Mouse (Mus musculus) limb, embryonic 13.5 days (tissue): Measurements from ENCODE around the gene Ssh1. TPM values are rescaled to one million over a fixed set of nuclear protein-coding genes. Genes with fewer than 3 reads are reported as not detected.

Experiments
- ATAC-seq: fragments of 200-750 bp; cut with Nextera tagmentation; 2 replicates; pipeline ENCODE4 v1.8.0; 2017; ENCODE audit warnings: low read depth, moderate number of reproducible peaks, moderate TSS enrichment; ENCODE audit not compliant: low FRiP score
- H3K27ac ChIP-seq: fragments of 300-500 bp; sonication (generic); 2 replicates; pipeline ENCODE4 v1.5.1; 2015; ENCODE audit warnings: inconsistent platforms, mild to moderate bottlenecking, moderate library complexity
- H3K27me3 ChIP-seq: fragments of 300-500 bp; sonication (generic); 2 replicates; pipeline ENCODE4 v1.6.1; 2015; ENCODE audit warnings: mild to moderate bottlenecking, inconsistent platforms
- H3K36me3 ChIP-seq: fragments of 300-500 bp; sonication (generic); 2 replicates; pipeline ENCODE4 v1.6.1; 2015; ENCODE audit warnings: inconsistent platforms, mild to moderate bottlenecking, moderate library complexity
- H3K4me1 ChIP-seq: fragments of 300-500 bp; sonication (generic); 2 replicates; pipeline ENCODE4 v1.6.1; 2015; ENCODE audit warnings: inconsistent platforms
- H3K4me2 ChIP-seq: fragments of 300-500 bp; sonication (generic); replicated peaks from 2 replicates; pipeline ENCODE4 v1.6.1; 2015; ENCODE audit warnings: inconsistent platforms, mild to moderate bottlenecking, moderate library complexity
- H3K4me3 ChIP-seq: fragments of 300-500 bp; sonication (generic); 2 replicates; pipeline ENCODE4 v1.5.1; 2015; ENCODE audit warnings: moderate library complexity, mild to moderate bottlenecking, inconsistent platforms
- H3K9ac ChIP-seq: fragments of 300-500 bp; sonication (generic); 2 replicates; pipeline ENCODE4 v1.6.1; 2015; ENCODE audit warnings: mild to moderate bottlenecking, inconsistent platforms
- H3K9me3 ChIP-seq: fragments of 300-500 bp; sonication (generic); 2 replicates; pipeline ENCODE4 v1.6.1; 2016; ENCODE audit warnings: inconsistent platforms
- WGBS: fragments of 180-500 bp; shearing (Covaris S2); methylation state at CpG from one replicate; pipeline ENCODE4 v1.1.7; 2015; 5-methylcytosine and 5-hydroxymethylcytosine counted together
- polyA plus RNA-seq: library from polyadenylated mRNA; unstranded; fragments of >200 nt; fragmentation: Nextera tagmentation; extraction: Ambion mirVana; gene quantifications from 2 replicates; pipeline ENCODE4 v1.2.1, GENCODE M21; 2015

Ssh1 gene
- polyA plus RNA-seq, 1 experiment from 2014 or later: 18.7 TPM

- WGBS: 62% methylated on average over 15 of the region's 15 CpGs
- Histone ChIP-seq H3K4me3 (no peak overlapping the region), H3K27ac (no peak overlapping the region), H3K36me3 (peaks cover 22% of the 10 kb centered on the region), H3K9me3 (no peaks in the 10 kb centered on the region), H3K27me3 (no peaks in the 10 kb centered on the region), H3K4me2 (no peak overlapping the region), H3K4me1 (peaks cover 45% of the 10 kb centered on the region), H3K9ac (peak overlapping the region; percentile 3; the same call in 1 of the 2 replicates)
- no peak for ATAC-seq
Measured at GRCm38 (mm10) chr5:113974576-113974975, 19.1 kb downstream of the Ssh1 start.

GRCm38 (mm10) chr5:113973790-113974189 lies 19.9 kb downstream of the Ssh1 start:
- Histone ChIP-seq H3K4me1 (peaks cover 45% of the 10 kb centered on the region), H3K4me2 (no peak overlapping the region), H3K36me3 (peaks cover 29% of the 10 kb centered on the region), H3K9me3 (no peaks in the 10 kb centered on the region), H3K27me3 (no peaks in the 10 kb centered on the region), H3K9ac (no peak overlapping the region; the same call in 1 of the 2 replicates), H3K4me3 (no peak overlapping the region), H3K27ac (no peak overlapping the region)
- 88% methylated on average over 8 of the region's 8 CpGs for WGBS
- ATAC-seq: no peak

GRCm38 (mm10) chr5:113972589-113973515 lies 20.8 kb downstream of the Ssh1 start:
- peaks cover 45% of the 10 kb centered on the region for H3K4me1 ChIP-seq
- peaks cover 30% of the 10 kb centered on the region for H3K36me3 ChIP-seq
- H3K4me3 ChIP-seq: no peak overlapping the region
- 0 out of 2 replicates have a peak overlapping the region, but pooled peaks have one; percentile 7 for H3K4me2 ChIP-seq
- no peak for ATAC-seq
- no peaks in the 10 kb centered on the region for H3K27me3 ChIP-seq
- WGBS: 16% methylated on average over 18 of the region's 18 CpGs
- H3K27ac ChIP-seq: no peak overlapping the region; the same call in 1 of the 2 replicates
- H3K9me3 ChIP-seq: no peaks in the 10 kb centered on the region
- H3K9ac ChIP-seq: no peak overlapping the region

GRCm38 (mm10) chr5:113971434-113971960 lies 22.2 kb downstream of the Ssh1 start:
- WGBS: 76% methylated on average over 10 of the region's 10 CpGs
- Histone ChIP-seq H3K4me3 (no peak overlapping the region), H3K9ac (no peak overlapping the region), H3K9me3 (no peaks in the 10 kb centered on the region), H3K27me3 (no peaks in the 10 kb centered on the region), H3K4me1 (peaks cover 37% of the 10 kb centered on the region), H3K36me3 (peaks cover 36% of the 10 kb centered on the region), H3K4me2 (no peak overlapping the region), H3K27ac (no peak overlapping the region)
- no peak for ATAC-seq

- Histone ChIP-seq H3K36me3 (peaks cover 68% of the 10 kb centered on the region), H3K27ac (no peak overlapping the region), H3K9me3 (no peaks in the 10 kb centered on the region), H3K9ac (no peak overlapping the region), H3K4me2 (no peak overlapping the region), H3K4me1 (peaks cover 11% of the 10 kb centered on the region), H3K27me3 (no peaks in the 10 kb centered on the region), H3K4me3 (no peak overlapping the region)
- WGBS: 75% methylated on average over 11 of the region's 11 CpGs
- no peak for ATAC-seq
Measured at GRCm38 (mm10) chr5:113968371-113968770, 25.3 kb downstream of the Ssh1 start.

- no peaks in the 10 kb centered on the region for H3K27me3 ChIP-seq
- 90% methylated on average over 13 of the region's 13 CpGs for WGBS
- H3K27ac ChIP-seq: no peak overlapping the region
- no peaks in the 10 kb centered on the region for H3K9me3 ChIP-seq
- ATAC-seq: no peak
- H3K36me3 ChIP-seq: peaks cover 72% of the 10 kb centered on the region
- H3K4me3 ChIP-seq: no peak overlapping the region
- H3K4me1 ChIP-seq: no peaks in the 10 kb centered on the region
- H3K4me2 ChIP-seq: no peak overlapping the region
- no peak overlapping the region for H3K9ac ChIP-seq
Measured at GRCm38 (mm10) chr5:113966452-113967150, 27.1 kb downstream of the Ssh1 start.

- no peaks in the 10 kb centered on the region for H3K9me3 ChIP-seq
- no peak overlapping the region for H3K9ac ChIP-seq
- 91% methylated on average over 7 of the region's 7 CpGs for WGBS
- no peaks in the 10 kb centered on the region for H3K4me1 ChIP-seq
- no peak overlapping the region for H3K27ac ChIP-seq
- no peak overlapping the region for H3K4me3 ChIP-seq
- peaks cover 81% of the 10 kb centered on the region for H3K36me3 ChIP-seq
- no peak for ATAC-seq
- H3K4me2 ChIP-seq: no peak overlapping the region
- no peaks in the 10 kb centered on the region for H3K27me3 ChIP-seq
Measured at GRCm38 (mm10) chr5:113965659-113966185, 28.0 kb downstream of the Ssh1 start.

- Histone ChIP-seq H3K4me2 (no peak overlapping the region), H3K9me3 (no peaks in the 10 kb centered on the region), H3K36me3 (peaks cover 82% of the 10 kb centered on the region), H3K4me1 (peaks cover under 1% of the 10 kb centered on the region; the same call in 1 of the 2 replicates), H3K27ac (no peak overlapping the region), H3K27me3 (no peaks in the 10 kb centered on the region), H3K9ac (no peak overlapping the region), H3K4me3 (no peak overlapping the region)
- WGBS: 88% methylated on average over 14 of the region's 14 CpGs
- no peak for ATAC-seq
Measured at GRCm38 (mm10) chr5:113964972-113965371, 28.7 kb downstream of the Ssh1 start.

- peaks cover 11% of the 10 kb centered on the region for H3K4me1 ChIP-seq
- peaks cover 69% of the 10 kb centered on the region for H3K36me3 ChIP-seq
- H3K4me2 ChIP-seq: no peak overlapping the region
- H3K4me3 ChIP-seq: no peak overlapping the region
- no peak overlapping the region for H3K27ac ChIP-seq
- H3K27me3 ChIP-seq: no peaks in the 10 kb centered on the region
- H3K9ac ChIP-seq: no peak overlapping the region
- 79% methylated on average over 7 of the region's 7 CpGs for WGBS
- no peaks in the 10 kb centered on the region for H3K9me3 ChIP-seq
- ATAC-seq: no peak
Measured at GRCm38 (mm10) chr5:113961776-113962175, 31.9 kb downstream of the Ssh1 start.

GRCm38 (mm10) chr5:113960416-113960815 lies 33.3 kb downstream of the Ssh1 start:
- 77% methylated on average over 8 of the region's 8 CpGs for WGBS
- H3K4me3 ChIP-seq: no peak overlapping the region
- no peak overlapping the region for H3K9ac ChIP-seq
- H3K9me3 ChIP-seq: no peaks in the 10 kb centered on the region
- H3K27me3 ChIP-seq: no peaks in the 10 kb centered on the region
- H3K4me2 ChIP-seq: no peak overlapping the region
- H3K36me3 ChIP-seq: peaks cover 61% of the 10 kb centered on the region
- H3K4me1 ChIP-seq: peaks cover 11% of the 10 kb centered on the region
- ATAC-seq: no peak
- H3K27ac ChIP-seq: no peak overlapping the region

GRCm38 (mm10) chr5:113959039-113959438 lies 34.7 kb downstream of the Ssh1 start:
- ATAC-seq: no peak
- Histone ChIP-seq H3K27ac (no peak overlapping the region), H3K9ac (no peak overlapping the region), H3K9me3 (no peaks in the 10 kb centered on the region), H3K27me3 (no peaks in the 10 kb centered on the region), H3K4me3 (no peak overlapping the region), H3K4me2 (no peak overlapping the region), H3K36me3 (peaks cover 55% of the 10 kb centered on the region), H3K4me1 (peaks cover 14% of the 10 kb centered on the region)
- 6% methylated on average over 6 of the region's 6 CpGs for whole genome bisulfite sequencing

GRCm38 (mm10) chr5:113956510-113956909 lies 37.2 kb downstream of the Ssh1 start:
- H3K36me3 ChIP-seq: peaks cover 68% of the 10 kb centered on the region
- H3K27ac ChIP-seq: no peak overlapping the region
- ATAC-seq: peak; percentile 43

More at GRCm38 (mm10) chr5:113956510-113956909, 37.2 kb downstream of the Ssh1 start:
- Histone ChIP-seq H3K27me3 (no peaks in the 10 kb centered on the region), H3K9me3 (no peaks in the 10 kb centered on the region), H3K4me1 (peaks cover 14% of the 10 kb centered on the region), H3K4me2 (no peak overlapping the region), H3K9ac (no peak overlapping the region), H3K4me3 (no peak overlapping the region)
- WGBS: 7% methylated on average over 4 of the region's 4 CpGs
